Mouse (Mus musculus) myocyte (in vitro differentiated cells): ENCODE results near the gene Zfp472. TPM values are rescaled to one million over a fixed set of nuclear protein-coding genes. Genes with fewer than 3 reads are reported as not detected.
"Not testable (repeated sequence)": the region's sequence is repeated elsewhere in the genome, so short reads cannot be mapped to it uniquely, and the experiment has no call there.

Source experiments
- H3K27me3 ChIP-seq: one replicate; pipeline ENCODE4 v1.6.1; 2011; ENCODE audit not compliant: control insufficient read depth, insufficient read depth, insufficient read length
- H3K36me3 ChIP-seq: one replicate; pipeline ENCODE4 v1.6.1; 2011; ENCODE audit not compliant: control insufficient read depth, insufficient read depth
- H3K4me2 ChIP-seq: one replicate; pipeline ENCODE4 v1.6.1; 2011; ENCODE audit warnings: low read depth, control low read depth
- H3K4me3 ChIP-seq: one replicate; pipeline ENCODE4 v1.5.1; 2011; ENCODE audit warnings: mild to moderate bottlenecking, control low read depth, moderate library complexity
- H3K79me2 ChIP-seq: one replicate; pipeline ENCODE4 v1.6.1; 2011; ENCODE audit not compliant: control insufficient read depth, insufficient read depth
- H3ac ChIP-seq: one replicate; pipeline ENCODE4 v1.6.1; 2011; ENCODE audit not compliant: control insufficient read depth, insufficient read length
- CEBPB ChIP-seq: IDR thresholded peaks from 2 replicates; pipeline ENCODE4 v1.6.1; 2011; ENCODE audit warnings: mild to moderate bottlenecking, moderate library complexity; ENCODE audit not compliant: poor library complexity, insufficient read depth, severe bottlenecking
- E2F4 ChIP-seq: IDR thresholded peaks from one replicate; pipeline ENCODE4 v1.6.1; 2011; ENCODE audit warnings: mild to moderate bottlenecking, control low read depth, moderate library complexity; ENCODE audit not compliant: insufficient read depth
- MYOD1 ChIP-seq, 3 experiments: IDR thresholded peaks; one replicate each; pipeline ENCODE4 v1.6.1; 2011; ENCODE audit warnings: control low read depth in 2 of 3, low read depth in 2 of 3, mild to moderate bottlenecking in 2 of 3, moderate library complexity in 1 of 3; ENCODE audit not compliant: insufficient read length in 2 of 3, control insufficient read depth in 1 of 3
- MYOG ChIP-seq, 3 experiments: IDR thresholded peaks; one replicate each; pipeline ENCODE4 v1.6.1; 2011; ENCODE audit warnings: control low read depth in 2 of 3, low read depth in 2 of 3, mild to moderate bottlenecking in 2 of 3; ENCODE audit not compliant: insufficient read length in 2 of 3, control insufficient read depth in 1 of 3, insufficient read depth in 1 of 3
- POLR2A ChIP-seq: IDR thresholded peaks from one replicate; pipeline ENCODE4 v1.6.1; 2011; ENCODE audit warnings: low read depth, mild to moderate bottlenecking, control low read depth, moderate library complexity; ENCODE audit not compliant: insufficient read length
- POLR2AphosphoS2 ChIP-seq: IDR thresholded peaks from one replicate; pipeline ENCODE4 v1.6.1; 2011; ENCODE audit warnings: low read depth, control low read depth; ENCODE audit not compliant: insufficient read length
- SRF ChIP-seq: IDR thresholded peaks from one replicate; pipeline ENCODE4 v1.6.1; 2011; ENCODE audit warnings: low read depth; ENCODE audit not compliant: control insufficient read depth, insufficient read length
- TCF12 ChIP-seq: IDR thresholded peaks from one replicate; pipeline ENCODE4 v1.6.1; 2011; ENCODE audit warnings: mild to moderate bottlenecking, control low read depth; ENCODE audit not compliant: poor library complexity, insufficient read depth, severe bottlenecking
- TCF3 ChIP-seq: IDR thresholded peaks from one replicate; pipeline ENCODE4 v1.6.1; 2011; ENCODE audit warnings: low read depth, control low read depth; ENCODE audit not compliant: insufficient read length
- USF1 ChIP-seq: IDR thresholded peaks from one replicate; pipeline ENCODE4 v1.6.1; 2011; ENCODE audit warnings: low read depth, mild to moderate bottlenecking, control low read depth, moderate library complexity
- polyA plus RNA-seq: library from polyadenylated mRNA; unstranded; fragments of >200 nt; fragmentation: generic; extraction: Trizol; gene quantifications from one replicate; pipeline ENCODE4 v1.2.1, GENCODE M21; 2012; ENCODE audit warnings: missing spikeins

Gene Zfp472
- polyA plus RNA-seq, 1 experiment = 1.3 TPM

DNA sequence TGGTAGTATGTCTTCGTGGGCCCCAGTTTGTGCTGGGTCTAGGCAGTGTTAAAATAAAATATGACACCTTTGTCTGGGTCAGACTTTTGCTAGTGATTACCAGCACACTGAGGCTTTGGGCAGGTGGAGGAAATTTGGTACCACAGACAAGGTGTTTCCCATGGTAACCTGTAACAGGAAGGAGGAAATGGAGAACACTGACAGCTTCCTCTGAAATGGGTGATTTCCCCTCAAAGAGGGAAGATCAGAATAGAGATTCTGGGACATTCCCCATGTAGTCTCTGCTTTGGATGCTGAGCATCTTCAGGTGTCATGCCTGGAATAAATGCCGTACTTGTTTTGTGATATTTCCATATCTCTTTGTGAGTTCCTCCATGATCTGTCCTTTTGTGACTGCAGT is 32.9 kb downstream of the Zfp472 start:
- no peak overlapping the region for H3K4me3 ChIP-seq
- no peak overlapping the region for H3K4me2 ChIP-seq
- H3K36me3 ChIP-seq = peaks cover 25% of the 10 kb centered on the region
- H3K27me3 ChIP-seq = no peaks in the 10 kb centered on the region
- H3ac ChIP-seq = no peak overlapping the region
- TF ChIP-seq MYOD1 (IDR thresholded peaks at IDR 0.05; ENCODE audit: control insufficient read depth in 1 of 3, insufficient read length in 2 of 3, low read depth in 2 of 3) (no peak), POLR2A (no peak), SRF (no peak), MYOG (IDR thresholded peaks at IDR 0.05; ENCODE audit: control insufficient read depth in 1 of 3, insufficient read depth in 1 of 3, insufficient read length in 2 of 3, low read depth in 2 of 3) (no peak), POLR2AphosphoS2 (no peak), E2F4 (no peak), CEBPB (no peak), TCF12 (no peak), USF1 (no peak), TCF3 (no peak)
- H3K79me2 ChIP-seq = peaks cover 6% of the 10 kb centered on the region

DNA sequence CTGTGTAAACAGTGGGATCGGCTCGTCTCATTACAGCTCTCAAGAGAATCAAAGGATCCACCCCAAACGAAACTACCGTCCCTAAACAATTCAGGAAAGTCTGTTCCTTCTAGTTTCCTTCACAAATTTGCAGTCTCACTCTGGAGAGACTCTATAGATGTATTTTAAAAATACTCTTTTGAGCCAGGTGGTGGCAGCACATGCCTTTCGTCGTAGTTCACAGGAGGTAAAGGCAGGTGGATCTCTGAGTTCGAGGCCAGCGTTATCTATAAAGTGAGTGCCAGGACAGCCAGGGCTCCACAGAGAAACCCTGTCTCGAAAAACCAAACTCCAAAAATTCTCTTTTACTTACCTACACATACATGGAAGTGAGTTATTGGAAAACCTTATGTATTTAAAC is 42.7 kb downstream of the Zfp472 start:
- H3ac ChIP-seq = no peak overlapping the region
- no peak overlapping the region for H3K4me3 ChIP-seq
- TF ChIP-seq MYOD1 (IDR thresholded peaks at IDR 0.05; ENCODE audit: control insufficient read depth in 1 of 3, insufficient read length in 2 of 3, low read depth in 2 of 3) (no peak), MYOG (IDR thresholded peaks at IDR 0.05; ENCODE audit: control insufficient read depth in 1 of 3, insufficient read depth in 1 of 3, insufficient read length in 2 of 3, low read depth in 2 of 3) (no peak), TCF3 (no peak), SRF (no peak)
- no peaks in the 10 kb centered on the region for H3K79me2 ChIP-seq
- H3K36me3 ChIP-seq = peaks cover 11% of the 10 kb centered on the region
- H3K27me3 ChIP-seq = no peaks in the 10 kb centered on the region
- no peak overlapping the region for H3K4me2 ChIP-seq

DNA sequence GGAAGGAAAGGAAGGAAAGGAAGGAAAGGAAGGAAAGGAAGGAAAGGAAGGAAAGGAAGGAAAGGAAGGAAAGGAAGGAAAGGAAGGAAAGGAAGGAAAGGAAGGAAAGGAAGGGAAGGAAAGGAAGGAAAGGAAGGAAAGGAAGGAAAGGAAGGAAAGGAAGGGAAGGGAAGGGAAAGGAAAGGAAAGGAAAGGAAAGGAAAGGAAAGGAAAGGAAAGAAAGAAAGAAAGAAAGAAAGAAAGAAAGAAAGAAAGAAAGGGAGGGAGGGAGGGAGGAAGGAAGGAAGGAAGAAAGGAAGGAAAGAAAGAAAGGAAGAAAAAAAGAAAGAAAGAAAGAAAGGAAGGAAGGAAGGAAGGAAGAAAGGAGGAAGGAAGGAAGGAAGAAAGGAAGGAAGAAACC is 54.8 kb downstream of the Zfp472 start:
- not testable (repeated sequence) for H3K27me3 ChIP-seq, H3K4me3 ChIP-seq, H3K4me2 ChIP-seq, H3K79me2 ChIP-seq, H3ac ChIP-seq
- H3K36me3 ChIP-seq = peaks cover 39% of the 10 kb centered on the region

Other genes with a start within 250 kb of the Zfp472 start
- gene Zfp871, start 177.5 kb upstream of the Zfp472 start, polyA plus RNA-seq = 1.7 TPM
- gene Zfp811, start 155.9 kb upstream of the Zfp472 start, polyA plus RNA-seq = 0.02 TPM
- 1.4 TPM for gene Zfp799, start 135.6 kb upstream of the Zfp472 start, polyA plus RNA-seq
- 0.91 TPM for gene Zfp870, start 74.2 kb upstream of the Zfp472 start, polyA plus RNA-seq
- gene Cyp4f14, start 48.5 kb upstream of the Zfp472 start, polyA plus RNA-seq = 0.02 TPM
- gene Cyp4f13, start 18.4 kb upstream of the Zfp472 start, polyA plus RNA-seq = 6.1 TPM
- gene Zfp952, start 27.3 kb downstream of the Zfp472 start, polyA plus RNA-seq = 2.3 TPM
- 0.83 TPM for gene Zfp763, start 67.6 kb downstream of the Zfp472 start, polyA plus RNA-seq
- gene 4921501E09Rik, start 102.2 kb downstream of the Zfp472 start, polyA plus RNA-seq = not detected
- gene Zfp563, start 123.5 kb downstream of the Zfp472 start, polyA plus RNA-seq = 1.4 TPM
- 0.11 TPM for gene Morc2b, start 173.9 kb downstream of the Zfp472 start, polyA plus RNA-seq
- gene Olfr55, start 202.6 kb downstream of the Zfp472 start, polyA plus RNA-seq = not detected
- not detected for gene Olfr239, start 225.5 kb downstream of the Zfp472 start, polyA plus RNA-seq